Mouse (Mus musculus) heart, adult 2 months (tissue): ENCODE results near the gene Fibcd1.

Experiments used
- CTCF ChIP-seq: fragments of 200-600 bp; IDR thresholded peaks from 2 replicates; pipeline ENCODE4 v1.8.1; 2022; ENCODE audit warnings: antibody characterized with exemption, mild to moderate bottlenecking, moderate library complexity
- EP300 ChIP-seq: fragments of 200-500 bp; IDR thresholded peaks from 2 replicates; pipeline ENCODE4 v1.6.1; 2011; ENCODE audit warnings: low read depth, low read length, control low read depth; ENCODE audit not compliant: insufficient read depth

DNA sequence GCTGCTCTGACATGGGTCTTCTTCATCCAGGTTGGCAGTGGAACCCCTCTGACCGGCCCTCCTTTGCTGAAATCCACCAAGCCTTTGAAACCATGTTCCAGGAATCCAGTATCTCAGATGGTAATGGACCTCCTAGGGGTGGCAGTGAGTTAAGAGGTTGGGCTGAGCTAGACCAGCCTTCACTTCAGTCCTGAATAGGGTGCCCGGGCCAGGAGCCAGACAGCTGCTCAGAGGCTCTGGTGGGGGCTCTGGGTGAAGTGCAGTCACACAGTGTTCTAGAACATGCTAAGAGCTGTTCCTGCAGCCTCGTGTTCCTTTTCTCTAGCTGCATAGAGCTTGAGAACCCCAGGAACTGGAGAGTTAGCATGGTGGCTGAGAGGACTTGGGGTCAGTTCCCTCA is 48.9 kb downstream of the Fibcd1 start:
- TF ChIP-seq CTCF: no peak
- no peak for TF ChIP-seq EP300
